Mouse (Mus musculus) bone marrow macrophage, adult 2 months (primary cell): ENCODE results near the gene Jazf1. TPM values are rescaled to one million over a fixed set of nuclear protein-coding genes. Genes with fewer than 3 reads are reported as not detected.

ENCODE experiments used
- H3K27ac ChIP-seq: 2 replicates; pipeline ENCODE4 v1.5.1; 2012; ENCODE audit warnings: low read depth, low read length; ENCODE audit not compliant: insufficient read depth
- H3K4me1 ChIP-seq: 2 replicates; pipeline ENCODE4 v1.6.1; 2012; ENCODE audit warnings: low read length; ENCODE audit not compliant: control insufficient read depth, insufficient read depth
- H3K4me3 ChIP-seq: 2 replicates; pipeline ENCODE4 v1.5.1; 2012; ENCODE audit warnings: mild to moderate bottlenecking, low read length, moderate library complexity; ENCODE audit not compliant: insufficient read depth
- CTCF ChIP-seq: IDR thresholded peaks from 2 replicates; pipeline ENCODE4 v1.5.1; 2012; ENCODE audit warnings: low read depth, mild to moderate bottlenecking, low read length, moderate library complexity
- POLR2A ChIP-seq: IDR thresholded peaks from 2 replicates; pipeline ENCODE4 v1.6.1; 2012; ENCODE audit warnings: mild to moderate bottlenecking, low read depth, low read length, borderline replicate concordance
- polyA plus RNA-seq: library from polyadenylated mRNA; stranded (reverse); fragments of >200 nt; gene quantifications from 2 replicates; pipeline ENCODE4 v1.2.4, GENCODE M21; 2012; ENCODE audit not compliant: missing spikeins, insufficient read depth, insufficient read length

The Jazf1 gene
- polyA plus RNA-seq, 1 experiment = 1.3 TPM

DNA sequence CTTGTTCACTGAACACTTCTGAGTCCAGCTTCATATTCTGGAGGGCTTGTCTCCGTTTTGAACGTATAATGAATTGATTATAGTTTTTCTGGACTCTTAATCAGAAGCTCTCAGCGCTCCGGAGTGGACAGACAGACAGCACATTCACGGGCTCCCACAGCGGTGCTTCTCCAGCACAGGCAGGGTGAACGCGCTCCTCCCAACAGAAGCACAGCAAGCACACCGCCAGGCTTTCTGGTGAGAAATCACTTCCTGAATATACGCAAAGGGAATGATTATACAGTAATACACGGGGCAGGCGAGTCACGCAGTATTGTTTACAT lies 174.0 kb downstream of the Jazf1 start:
- no peak for TF ChIP-seq CTCF
- TF ChIP-seq POLR2A = no peak
- Histone ChIP-seq H3K27ac (no peak overlapping the region), H3K4me3 (no peak overlapping the region), H3K4me1 (0 out of 2 replicates have a peak, but pooled peaks cover 3% of the 10 kb centered on the region)

DNA sequence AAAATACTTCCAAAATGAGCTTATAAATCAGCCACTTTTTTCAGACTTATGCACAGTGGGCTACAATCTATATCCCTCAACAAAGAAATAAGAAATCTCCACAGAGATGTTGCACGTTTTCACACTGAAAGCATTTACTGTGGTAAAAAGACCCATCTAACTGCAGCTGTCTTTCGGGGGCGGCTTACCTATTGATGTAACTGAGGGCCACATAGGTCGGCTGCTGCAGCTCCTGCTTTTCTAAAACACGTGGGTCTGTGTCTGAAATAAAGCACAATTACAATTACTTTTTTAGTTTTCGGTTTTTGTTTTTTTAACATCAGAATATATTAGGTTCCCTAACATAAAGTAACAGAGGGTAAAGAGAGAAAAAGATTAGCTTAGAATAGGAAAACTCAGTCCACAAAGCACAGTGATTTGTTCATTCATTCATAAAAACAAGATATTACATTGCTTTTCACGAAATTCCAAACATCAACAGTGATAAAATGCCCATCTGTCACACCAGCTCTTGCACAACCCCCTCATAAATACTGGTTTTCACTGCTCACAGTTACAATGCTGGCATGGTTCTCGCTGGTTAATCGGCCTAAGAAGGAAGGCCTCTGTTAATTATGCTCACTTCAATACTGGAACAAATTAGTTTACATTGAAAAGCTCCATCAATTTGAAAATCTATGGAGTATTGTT lies 174.5 kb downstream of the Jazf1 start:
- Histone ChIP-seq H3K4me1 (0 out of 2 replicates have a peak, but pooled peaks cover 3% of the 10 kb centered on the region), H3K4me3 (no peak overlapping the region), H3K27ac (no peak overlapping the region)
- no peak for TF ChIP-seq POLR2A
- no peak for TF ChIP-seq CTCF

DNA sequence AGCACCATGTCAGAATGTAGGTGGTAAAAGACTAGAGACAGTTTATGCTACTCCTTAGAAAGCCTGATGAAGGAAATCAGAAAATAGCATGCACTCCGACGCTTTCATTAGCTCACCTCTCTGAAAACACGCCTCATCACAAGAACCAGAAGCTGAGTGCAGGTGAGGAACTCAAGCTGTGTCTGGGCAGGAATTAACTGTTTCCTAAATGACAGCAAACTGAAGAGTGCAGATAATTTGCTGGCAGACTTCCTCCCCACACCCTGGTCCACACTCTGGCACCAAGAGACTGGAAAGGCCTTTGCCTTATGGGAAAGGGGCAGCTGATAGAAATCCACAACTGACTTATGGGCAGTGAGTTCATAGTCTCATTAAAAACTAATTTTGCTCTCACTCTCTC lies 175.5 kb downstream of the Jazf1 start:
- Histone ChIP-seq H3K27ac (no peak overlapping the region), H3K4me1 (0 out of 2 replicates have a peak, but pooled peaks cover 3% of the 10 kb centered on the region), H3K4me3 (no peak overlapping the region)
- TF ChIP-seq POLR2A (no peak), CTCF (no peak)

DNA sequence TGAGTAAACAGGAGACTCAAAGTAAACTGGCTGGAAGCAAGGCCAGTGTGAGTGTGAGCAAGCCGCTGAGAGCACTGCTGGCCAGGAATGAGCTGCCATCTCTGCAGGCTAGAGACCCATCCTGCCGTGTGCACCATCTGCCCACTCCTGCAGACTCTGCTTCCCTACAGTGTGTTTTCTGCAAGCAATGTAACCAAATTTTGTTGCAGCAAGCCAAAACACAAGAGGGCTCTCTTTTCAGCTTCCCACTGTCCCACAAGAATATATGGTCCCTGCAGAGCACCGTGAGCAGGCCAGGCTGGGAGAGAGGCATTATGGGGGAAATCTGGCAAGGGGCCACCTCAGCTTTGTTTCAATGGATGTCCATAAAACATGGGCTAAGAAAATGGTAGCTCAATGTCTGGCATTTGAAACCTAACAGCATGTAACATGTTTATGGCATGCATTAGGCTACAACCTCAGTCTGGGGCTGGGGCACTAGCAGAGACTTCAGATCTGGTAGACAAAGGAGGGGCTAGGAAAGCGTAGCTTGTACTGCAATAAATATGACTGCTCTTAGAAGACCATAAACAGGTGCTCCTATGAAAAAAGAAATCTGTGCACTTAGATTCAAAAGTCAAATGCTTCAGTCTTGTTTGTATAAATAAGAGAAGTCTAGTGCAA lies 180.8 kb downstream of the Jazf1 start:
- TF ChIP-seq POLR2A = no peak
- no peak for TF ChIP-seq CTCF
- Histone ChIP-seq H3K4me3 (no peak overlapping the region), H3K4me1 (0 out of 2 replicates have a peak, but pooled peaks cover 3% of the 10 kb centered on the region), H3K27ac (no peak overlapping the region)

DNA sequence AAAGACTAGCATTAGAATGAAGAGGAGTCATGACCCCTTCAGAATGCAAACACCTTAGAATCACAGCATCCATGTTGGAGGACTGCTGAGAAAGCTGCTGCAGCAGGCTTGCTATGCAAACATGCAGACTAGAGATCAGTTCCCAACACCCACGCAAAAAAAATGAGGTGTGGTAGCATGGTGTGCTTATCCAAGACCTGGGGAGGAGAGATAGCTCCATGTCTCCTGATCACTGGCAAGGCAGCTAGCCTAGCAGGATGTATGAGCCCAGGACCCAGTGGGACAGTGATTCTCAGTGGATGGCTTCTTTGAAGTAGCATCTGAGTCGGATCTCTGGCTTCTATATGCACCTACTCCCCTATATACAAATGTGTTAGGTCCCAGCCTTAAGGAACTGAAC lies 184.7 kb downstream of the Jazf1 start:
- TF ChIP-seq POLR2A = no peak
- TF ChIP-seq CTCF = no peak

DNA sequence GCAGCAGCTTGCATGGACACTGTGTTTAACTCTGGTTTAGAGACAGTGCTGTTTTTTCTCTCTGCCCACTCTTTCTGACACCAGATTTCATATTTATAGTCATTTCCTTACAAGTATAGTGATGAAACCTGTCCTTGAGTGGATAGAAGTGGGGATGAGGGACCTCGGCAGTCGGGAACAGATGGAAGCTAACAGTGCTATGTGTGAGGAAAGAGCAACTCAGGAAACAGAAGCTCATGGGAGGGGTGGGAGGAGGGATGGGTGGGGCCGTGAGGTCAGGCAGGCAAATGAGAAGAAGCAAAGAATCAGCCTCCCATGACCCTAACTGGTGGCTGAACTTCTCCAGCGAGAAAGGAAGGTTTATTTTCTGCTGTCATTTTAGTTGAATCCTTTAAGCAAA lies 191.3 kb downstream of the Jazf1 start:
- Histone ChIP-seq H3K27ac (no peak overlapping the region), H3K4me1 (no peaks in the 10 kb centered on the region), H3K4me3 (no peak overlapping the region)
- TF ChIP-seq POLR2A = no peak
- TF ChIP-seq CTCF = no peak

More for the DNA sequence above, 184.7 kb downstream of the Jazf1 start:
- Histone ChIP-seq H3K4me3 (no peak overlapping the region), H3K4me1 (no peaks in the 10 kb centered on the region), H3K27ac (no peak overlapping the region)

DNA sequence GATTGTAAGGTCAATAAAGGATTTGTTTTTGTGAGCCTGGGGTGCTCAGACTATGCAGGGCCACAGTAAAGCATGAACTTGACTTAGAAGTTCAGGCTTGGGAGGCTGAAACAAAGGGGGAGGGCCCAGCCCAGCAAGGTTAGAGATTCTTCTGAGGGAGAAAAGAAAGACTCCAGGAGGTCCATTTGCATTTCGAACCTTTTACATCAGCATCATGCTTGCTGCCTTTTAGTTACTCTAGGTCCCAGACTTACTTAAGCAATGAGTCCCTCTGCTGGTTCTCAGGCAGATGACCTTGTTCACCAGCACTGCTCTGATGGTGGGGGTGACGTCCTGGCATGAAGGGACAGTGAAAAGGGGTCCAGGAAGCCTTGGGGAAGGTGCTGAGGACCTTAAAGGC lies 197.1 kb downstream of the Jazf1 start:
- H3K4me3 ChIP-seq = no peak overlapping the region
- no peak overlapping the region for H3K27ac ChIP-seq
- TF ChIP-seq POLR2A = no peak
- TF ChIP-seq CTCF = no peak
- no peaks in the 10 kb centered on the region; the same call in 1 of the 2 replicates for H3K4me1 ChIP-seq

DNA sequence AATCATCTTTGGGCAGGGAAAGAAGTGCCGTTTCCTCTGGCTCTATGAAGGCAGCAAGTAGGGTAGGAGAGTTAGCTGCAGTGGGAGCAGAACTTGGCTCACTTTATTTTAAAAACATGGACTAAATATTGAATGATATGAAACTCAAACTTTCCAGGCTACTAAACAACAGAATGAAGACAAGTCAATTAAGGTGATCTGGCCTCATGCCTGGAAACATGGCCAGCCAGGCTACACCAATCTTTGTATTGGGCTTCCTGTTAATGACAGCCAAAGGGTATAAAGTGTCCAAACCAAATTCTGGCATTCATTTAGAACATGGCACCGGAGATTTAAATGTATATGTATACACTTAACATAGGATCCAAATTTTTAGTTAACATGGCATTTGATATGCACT lies 199.2 kb downstream of the Jazf1 start:
- Histone ChIP-seq H3K27ac (no peak overlapping the region), H3K4me3 (no peak overlapping the region), H3K4me1 (no peaks in the 10 kb centered on the region; the same call in 1 of the 2 replicates)
- TF ChIP-seq CTCF (no peak), POLR2A (no peak)

DNA sequence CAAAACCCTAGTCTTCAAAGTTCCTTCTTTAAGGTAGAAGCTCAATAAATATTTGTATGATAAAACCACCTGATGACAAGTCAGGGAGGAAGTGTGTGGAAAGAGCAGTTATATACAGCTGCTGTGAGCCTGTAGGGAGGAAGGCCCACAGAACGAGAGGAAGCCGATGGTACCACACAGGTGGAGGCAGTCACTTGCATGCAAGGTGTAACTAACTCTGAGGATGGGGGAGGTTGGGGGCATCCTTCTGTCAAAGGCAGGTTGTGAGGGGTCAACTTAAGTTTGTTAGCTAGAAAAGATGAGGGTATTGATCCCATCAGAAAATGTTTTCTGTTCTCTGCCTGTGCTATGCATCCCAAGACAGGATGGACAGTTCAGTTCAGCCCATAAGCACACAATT lies 200.1 kb downstream of the Jazf1 start:
- Histone ChIP-seq H3K4me3 (no peak overlapping the region), H3K4me1 (no peaks in the 10 kb centered on the region; the same call in 1 of the 2 replicates), H3K27ac (no peak overlapping the region)
- no peak for TF ChIP-seq CTCF
- no peak for TF ChIP-seq POLR2A

DNA sequence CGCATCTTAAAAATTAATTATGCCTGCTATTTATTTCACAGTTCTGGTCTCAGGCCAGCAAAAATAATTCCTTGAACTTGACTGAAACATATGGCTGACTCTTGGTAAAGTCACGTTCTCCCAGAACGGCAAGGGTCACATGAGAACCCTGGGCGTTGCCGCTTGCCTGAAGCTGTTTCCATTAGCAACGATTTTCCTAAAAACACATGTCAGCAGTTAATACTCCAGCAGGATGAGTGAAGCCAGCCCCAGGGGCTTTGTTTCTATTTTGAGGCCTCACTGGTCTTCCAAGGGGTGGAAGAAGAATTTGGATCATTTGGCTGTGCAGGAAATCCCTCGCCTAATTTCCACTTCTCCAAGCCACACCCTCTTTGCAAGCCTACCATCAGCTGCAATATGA lies 206.5 kb downstream of the Jazf1 start:
- Histone ChIP-seq H3K27ac (no peak overlapping the region), H3K4me1 (peaks cover 14% of the 10 kb centered on the region), H3K4me3 (no peak overlapping the region)
- TF ChIP-seq CTCF (no peak), POLR2A (no peak)
